Mouse (Mus musculus): ENCODE data around the gene Ppp1r21.

Gene Ppp1r21

DNA sequence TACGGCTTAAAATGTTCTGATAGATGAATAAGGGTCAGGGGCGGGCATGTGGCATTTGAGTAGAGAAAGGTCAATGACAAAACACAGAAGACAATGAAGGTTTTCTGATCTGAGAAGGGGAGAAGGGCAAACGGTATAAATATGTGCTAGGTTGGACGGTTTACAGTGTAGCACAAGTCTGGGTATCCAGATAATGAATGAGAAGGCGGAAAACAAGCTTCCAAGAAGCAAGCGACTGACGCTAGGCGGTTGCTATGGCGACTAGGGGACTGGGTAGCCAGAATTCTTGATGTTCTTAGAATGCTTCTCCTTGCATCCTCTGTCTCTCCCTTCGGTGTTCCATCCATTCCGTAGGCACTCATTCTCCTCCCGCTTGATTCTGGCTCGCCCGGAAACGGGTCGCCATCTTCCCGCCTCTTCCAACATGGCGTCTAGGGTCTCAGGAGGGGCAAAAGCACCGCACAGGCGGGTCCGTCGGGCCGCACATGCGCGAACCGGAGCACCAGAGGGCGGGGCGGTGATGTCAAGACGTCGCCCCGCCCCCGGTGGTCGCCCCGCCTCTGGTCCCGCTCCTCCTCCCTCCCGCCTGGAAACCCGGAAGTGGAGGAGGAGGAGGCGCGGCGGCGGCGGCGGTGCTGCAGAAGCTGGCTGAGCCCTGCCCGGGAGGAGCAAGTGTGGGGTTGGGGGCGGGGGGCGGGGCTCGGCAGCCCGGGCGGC is at the start of gene Ppp1r21:
TSS of gene Ppp1r21 (plus strand) at position 600 of the 717 bp plus-strand sequence.
- peak; percentile 97 for DNase-seq (ENCODE audit: low spot score)

DNA sequence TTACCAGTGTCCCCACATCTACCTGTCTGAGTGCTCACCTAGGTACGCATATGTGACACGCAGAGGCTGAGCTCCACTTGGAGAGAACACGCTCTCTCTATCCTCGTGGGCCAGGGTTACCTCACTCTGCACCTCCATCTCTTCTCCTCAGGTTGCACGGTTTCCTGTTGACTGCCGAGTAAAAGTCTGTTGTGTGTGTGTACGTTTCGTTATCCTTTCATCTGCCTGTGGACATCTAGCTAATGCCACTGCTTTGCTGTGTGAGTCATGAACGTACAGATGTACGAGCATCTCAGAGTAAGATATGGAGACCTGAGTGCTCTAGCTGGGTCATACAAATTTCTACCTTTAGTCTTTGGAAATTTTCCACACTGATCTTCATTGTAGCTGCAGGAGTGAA is 49.5 kb upstream of the Ppp1r21 start:
- no peak for DNase-seq (ENCODE audit: low spot score)

DNA sequence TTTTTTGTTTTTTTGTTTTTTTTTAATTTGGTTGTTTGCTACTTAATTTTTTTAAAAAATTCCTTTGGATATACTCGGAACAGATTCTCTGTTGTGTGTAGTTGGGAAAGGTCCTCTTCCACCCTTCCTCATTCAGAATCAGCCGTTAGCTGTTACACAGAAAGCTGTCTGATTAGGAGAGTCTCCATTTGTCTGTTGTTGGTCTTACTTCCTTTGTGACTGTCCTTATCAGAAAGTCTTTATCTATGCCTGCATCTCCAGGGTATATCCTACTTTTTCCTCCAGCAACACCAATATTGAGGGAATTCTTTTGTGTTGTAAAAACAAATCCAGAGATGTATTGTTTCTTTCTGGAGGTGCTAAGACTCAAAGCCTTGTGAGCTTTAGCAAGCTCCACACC is 48.9 kb upstream of the Ppp1r21 start:
- no peak for DNase-seq (ENCODE audit: low spot score)

DNA sequence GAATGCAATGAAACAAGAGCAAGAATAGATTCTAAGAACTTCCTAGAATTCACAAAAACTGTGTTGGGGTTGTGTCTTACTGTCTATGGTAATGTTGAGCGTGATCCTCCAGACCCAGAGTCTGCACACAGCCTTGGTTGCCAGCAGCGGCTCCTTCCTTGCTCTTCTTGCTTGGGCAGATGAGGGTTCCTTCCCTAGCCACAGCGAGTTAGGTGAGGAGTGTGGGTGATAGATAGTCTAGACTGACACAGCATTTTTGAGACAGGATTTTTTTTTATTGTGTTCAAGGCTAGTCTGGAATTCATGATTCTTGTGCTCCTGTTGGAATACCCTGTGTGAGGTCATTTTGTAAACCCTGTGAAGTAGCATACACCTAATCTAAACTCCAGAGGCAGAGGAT is 48.3 kb upstream of the Ppp1r21 start:
- DNase-seq (ENCODE audit: low spot score) = no peak

DNA sequence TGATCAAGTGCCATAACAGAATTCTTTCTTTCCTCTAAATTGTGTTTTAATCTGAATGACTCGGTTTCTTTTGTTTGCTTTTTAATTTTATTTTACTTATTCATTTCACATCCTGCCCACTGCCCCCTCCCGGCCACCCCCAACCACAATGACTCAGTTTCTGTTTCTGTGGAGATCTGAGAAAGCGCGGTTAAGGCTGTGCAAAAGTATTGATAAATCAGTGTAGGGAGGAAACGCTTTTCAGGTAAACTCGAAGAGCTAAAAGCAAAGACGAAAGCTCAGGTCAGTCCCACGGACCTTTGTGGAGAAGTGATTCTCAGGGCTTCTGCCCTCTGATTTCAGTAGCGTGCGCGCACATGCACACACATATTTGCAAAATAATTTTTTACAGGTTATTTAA is 45.4 kb upstream of the Ppp1r21 start:
- DNase-seq (ENCODE audit: low spot score) = no peak

DNA sequence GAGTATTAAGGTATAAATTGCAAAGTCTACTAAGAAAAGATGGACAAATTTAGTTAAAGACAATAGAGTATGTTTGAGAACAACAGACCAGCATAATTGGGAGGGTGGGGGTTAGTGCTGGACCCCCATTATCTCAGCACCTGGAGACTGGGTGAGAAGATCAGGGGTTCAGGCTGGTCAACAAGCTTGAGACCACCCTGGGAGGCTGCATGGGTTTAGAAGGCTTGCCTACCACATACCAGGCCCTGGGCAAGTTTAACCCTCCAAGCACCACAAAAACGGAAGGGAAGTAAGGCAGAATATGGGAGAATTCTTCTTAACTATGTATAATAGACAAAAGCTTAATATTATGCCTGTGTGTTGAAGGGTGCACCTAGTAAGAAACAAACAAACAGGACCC is 45.0 kb upstream of the Ppp1r21 start:
- no peak for DNase-seq (ENCODE audit: low spot score)

DNA sequence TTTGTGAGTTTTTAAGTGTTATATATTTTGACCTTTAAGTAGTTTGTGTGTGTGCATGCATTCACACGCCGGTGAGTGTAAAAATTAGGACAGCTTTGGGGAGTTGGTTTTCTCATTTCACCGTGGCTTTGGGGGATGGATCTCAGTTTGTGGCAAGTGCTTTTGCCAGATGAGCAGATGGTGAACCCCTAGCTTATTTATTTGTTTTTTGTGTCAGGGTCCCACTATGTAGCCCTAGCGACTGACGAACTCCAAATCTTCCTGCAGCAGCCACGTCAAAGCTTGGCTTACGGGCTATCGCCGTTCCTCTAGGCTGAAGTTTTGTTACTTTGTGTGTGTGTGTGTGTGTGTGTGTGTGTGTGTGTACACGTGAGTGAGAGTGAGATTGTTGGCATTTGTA is 39.4 kb upstream of the Ppp1r21 start:
- DNase-seq (ENCODE audit: low spot score) = no peak

DNA sequence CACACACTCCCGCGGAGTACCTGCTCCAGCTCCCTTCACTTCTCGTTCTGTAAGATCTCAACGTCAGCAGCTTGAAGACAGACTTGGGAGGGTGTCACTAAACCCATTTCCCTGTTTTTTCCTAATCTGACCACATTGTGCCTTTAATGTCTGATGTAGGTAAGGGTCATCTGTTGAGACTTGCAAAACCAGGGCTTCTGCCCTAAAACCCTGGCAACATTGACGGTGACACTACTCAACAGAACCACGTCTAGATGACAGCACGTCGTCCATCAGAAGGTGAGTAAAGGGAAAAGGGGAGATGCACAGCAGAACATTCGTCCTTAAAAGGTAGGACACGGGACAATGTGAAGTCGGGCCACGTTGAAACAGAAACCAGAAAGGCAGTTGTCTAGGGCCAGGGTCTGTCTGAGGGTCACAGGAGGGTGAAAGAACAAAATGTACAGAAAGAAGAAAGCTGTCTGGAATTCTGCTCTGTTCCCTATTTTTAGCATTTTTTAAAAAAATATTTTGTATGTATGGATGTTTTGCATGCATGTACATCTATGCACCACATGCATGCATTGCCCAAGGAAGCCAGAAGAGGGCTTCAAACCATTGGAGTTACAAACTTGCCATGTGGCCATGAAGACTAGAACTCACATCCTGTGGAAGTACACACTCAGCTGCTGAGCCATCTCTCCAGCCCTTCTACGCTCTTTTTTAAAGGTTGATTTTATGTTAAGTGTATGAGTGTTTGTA is 38.4 kb upstream of the Ppp1r21 start:
- DNase-seq (ENCODE audit: low spot score) = no peak

DNA sequence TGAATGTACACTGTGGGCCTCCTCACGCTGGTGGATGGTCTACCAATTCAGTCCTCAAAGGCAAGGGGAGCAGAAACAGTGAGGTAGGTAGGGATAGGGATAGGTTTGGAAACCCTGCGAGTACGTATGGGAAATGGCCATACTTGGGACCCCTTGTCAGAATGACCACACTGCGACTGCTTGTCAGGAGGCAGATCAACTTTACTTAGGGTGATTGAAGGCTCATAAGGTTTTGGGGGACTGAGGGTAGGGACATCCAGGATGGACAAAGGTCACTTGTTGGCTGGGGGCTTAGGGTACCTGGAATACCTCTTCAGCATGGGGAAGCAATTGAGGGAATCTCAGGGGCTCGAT is 37.8 kb upstream of the Ppp1r21 start:
- DNase-seq (ENCODE audit: low spot score) = no peak

DNA sequence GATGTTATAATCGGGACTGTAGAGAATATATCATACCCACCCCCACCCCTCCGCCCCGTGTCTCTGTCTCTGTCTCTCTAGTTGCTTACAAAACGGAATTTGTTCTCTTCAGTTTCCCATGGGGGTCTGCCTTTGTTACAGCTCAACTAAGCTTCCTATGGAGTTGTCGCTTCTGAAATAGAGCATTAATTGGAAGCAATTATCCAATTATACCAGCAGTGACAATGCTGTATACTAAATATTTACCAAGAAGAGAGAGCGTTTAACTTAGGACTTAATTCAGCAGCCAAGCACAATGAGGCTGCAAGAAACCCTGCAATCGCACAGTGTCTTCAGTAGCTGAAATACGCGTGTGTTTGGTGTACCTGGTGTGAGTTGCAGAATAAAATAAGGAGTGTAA is 36.4 kb upstream of the Ppp1r21 start:
- no peak for DNase-seq (ENCODE audit: low spot score)

DNA sequence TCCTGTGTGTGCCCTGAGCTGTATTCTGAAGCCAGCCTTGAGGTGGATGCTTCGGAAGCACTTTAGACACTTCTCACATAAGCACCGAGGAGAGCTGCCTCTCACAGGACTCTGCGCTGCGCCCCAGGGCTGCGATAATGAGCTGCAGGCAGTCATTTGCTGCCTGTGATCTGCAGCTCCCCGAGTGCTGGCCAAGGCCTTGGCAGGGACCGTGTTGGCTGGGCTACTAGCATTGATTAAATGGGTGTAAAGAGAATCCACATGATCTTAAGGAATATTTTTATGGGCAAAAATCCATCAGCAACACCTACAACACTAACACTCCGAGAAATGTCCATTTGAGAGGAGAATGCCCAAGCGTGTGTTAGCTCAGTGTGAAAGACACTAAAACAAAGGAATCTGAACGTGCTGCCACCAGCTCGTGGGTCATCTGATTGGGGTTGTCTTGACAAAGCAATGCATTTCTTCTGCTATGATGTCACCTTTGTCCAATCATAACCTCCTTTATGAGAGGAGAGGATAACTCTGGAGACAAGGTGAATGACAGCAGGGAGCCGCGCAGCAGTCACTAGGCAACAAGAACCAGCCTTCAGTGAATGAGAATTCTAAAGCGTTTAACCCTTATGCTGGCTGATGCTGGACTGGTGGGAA is 35.7 kb upstream of the Ppp1r21 start:
- DNase-seq (ENCODE audit: low spot score) = peak; percentile 63

DNA sequence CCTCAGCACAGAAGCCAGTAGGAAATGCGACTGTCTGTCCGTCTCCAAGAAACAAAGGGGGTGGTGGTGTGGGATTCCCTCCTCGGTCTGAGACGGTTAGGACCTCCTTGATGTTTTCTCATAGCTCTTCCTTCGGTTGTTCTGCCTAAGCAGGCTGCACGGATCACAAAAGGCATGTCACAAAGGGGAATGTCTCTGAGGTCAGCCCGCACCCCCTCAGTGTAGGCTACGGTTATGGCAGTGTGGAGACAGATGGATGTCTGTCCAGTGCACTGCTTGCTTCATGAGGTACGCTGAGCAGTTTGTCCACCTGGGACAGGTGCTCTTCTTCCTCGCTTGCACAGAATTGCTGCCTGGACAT is 35.2 kb upstream of the Ppp1r21 start:
- DNase-seq (ENCODE audit: low spot score) = no peak

DNA sequence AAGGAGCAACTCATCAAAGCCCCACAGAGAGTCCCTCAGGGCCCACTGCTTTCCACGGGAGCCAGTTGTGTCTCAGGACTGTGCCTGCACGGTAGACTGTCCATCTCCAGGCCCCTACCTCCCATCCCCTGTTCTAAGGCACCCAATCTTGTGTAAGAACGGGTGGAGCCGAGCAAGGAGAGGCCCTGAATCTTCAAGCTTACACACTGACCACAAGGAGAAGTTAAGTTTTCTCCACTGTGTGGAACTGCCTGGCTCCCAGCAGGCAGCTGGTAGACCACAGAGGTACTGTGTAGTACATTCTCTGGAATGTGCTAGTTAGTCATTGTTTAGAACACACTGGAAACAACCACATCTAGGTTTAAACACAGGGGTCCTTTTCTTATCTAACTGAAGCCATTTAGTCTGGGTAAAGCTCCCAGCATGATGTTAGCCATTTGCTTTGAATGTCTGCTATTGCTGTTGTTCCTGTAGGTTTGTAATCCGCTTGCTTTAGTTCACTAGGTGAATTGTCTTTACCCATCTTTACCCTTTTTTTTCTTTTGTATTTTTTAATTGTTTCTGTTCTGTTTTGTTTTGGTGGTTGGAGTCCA is 31.7 kb upstream of the Ppp1r21 start:
- no peak for DNase-seq (ENCODE audit: low spot score)

DNA sequence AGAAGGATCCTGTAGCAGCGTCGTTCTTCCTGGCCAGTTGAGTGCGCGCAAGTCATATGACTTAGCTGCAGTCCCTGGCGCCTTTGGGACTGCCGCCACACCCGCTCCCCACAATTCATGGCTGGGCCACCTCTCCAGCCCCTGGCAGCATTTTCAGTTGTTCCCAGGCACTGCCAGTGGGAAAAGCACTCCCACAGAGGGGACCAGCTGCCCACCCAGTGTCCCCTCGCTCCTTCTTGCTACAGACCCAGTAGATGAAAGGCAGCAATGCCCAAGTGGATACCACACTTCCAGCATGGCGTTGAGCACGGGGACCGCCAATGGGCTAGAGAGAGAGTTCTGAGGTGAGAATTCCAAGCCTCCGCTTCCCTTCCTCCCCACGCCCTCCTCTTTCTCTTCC is 25.9 kb upstream of the Ppp1r21 start:
- DNase-seq (ENCODE audit: low spot score) = no peak

DNA sequence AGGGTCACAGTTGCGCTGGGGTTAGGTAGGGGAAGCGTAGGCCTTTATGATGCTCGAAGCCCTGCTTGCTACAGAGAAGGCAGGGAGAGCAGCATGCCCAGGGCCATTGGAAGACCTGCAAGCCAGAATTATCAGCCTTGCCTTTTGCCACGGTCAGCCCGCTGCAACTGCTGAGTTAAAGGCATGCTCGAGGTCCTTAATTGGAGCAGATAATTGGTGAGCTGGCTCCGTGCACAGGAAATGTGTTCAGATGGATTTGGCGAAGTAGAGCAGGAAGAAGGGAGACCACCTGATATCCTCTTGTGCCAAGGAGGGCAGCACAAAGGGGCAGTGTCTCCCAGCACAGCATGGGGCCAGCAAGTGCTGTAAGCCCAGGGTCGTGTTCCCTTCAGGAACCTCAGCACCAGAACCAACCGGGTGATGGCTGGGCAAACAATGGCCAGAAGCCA is 24.6 kb upstream of the Ppp1r21 start:
- peak; percentile 5 for DNase-seq (ENCODE audit: low spot score)

DNA sequence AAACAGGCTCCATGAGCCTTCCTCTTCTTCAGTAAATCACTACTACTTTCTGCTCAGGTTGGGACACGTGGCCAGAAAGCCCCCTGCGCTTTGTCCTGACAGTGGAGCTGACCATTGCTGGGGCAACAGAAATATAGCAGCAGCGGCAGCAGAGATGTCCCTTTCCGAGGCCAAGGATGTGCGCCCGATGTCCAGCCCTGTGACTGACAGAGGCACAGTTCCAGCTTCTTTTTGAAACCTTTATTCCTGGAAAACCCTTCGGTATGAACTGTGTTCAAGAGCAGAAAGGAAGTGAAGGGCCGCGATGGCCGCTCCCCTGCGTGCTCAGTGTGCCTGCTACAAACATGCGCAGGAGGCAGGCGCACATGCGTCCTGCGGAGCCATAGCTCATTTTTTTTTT is 24.0 kb upstream of the Ppp1r21 start:
- no peak for DNase-seq (ENCODE audit: low spot score)

DNA sequence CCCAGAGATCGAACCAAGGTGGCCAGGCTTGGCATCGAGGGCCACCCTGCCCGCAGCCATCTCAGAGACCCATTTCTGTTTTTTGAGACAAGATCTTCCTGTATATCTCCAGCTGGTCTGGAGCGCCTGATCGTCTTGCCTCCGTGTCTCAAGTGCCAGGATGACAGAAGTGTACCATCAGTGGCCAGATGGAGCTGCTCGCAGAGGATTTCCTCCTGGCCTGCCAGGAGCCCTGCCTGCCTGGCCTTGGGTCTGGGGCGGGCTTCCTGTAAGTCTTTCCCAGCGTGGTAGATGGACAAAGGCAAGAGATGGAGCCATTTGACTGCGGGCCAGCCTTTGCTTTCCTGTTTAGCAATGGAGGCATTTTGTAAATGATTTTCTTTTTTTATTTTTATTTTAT is 22.5 kb upstream of the Ppp1r21 start:
- DNase-seq (ENCODE audit: low spot score) = no peak

DNA sequence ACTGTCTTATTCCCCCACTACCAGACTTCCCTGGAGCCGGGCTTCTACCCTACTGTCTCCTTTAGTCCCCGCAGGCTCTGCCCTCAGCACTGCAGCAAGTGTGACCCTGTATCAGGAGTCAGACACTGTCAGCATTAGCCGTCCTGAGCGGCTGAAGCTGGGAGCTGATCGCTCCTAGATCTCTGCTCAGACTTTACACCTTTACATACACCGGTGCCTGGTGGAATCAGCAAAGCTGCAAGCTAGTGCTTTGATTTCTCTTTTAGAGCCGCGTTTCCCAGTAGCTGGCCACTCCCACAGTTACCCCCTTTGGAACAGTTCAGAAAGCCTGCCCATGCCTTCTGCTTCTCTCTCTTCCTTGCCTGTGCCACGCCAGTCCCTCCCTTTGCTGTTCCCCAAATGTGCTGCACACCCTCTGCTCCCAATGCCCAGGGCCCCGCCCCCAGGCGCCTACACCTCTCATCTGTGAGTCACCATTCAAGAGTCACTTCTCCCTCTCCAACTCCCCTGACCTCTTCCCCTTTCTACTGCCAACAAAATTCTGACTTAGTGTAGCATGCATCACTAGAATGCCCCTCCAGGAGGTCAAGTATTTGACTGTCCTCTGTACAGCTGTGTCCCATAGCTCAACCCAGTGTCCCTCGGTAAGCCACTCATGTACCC is 20.9 kb upstream of the Ppp1r21 start:
- DNase-seq (ENCODE audit: low spot score) = peak; percentile 14

DNA sequence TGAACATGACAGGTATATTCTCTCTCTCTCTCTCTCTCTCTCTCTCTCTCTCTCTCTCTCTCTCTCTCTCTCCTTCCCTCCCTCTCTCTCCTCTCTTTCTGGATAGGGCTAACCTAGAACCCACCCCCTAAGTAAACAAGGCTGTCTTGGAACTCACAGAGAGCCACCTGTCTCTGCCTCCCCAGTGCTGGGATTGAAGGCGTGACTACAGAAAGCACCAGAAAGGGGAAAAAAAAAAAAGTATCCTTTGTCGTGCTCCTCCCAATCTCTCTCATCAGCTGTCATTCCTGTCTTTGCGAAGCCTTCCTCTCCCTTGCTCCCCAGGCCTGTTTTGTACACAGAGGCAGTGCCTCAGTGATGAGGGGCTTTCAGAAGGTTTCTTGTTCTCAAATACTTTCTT is 19.9 kb upstream of the Ppp1r21 start:
- DNase-seq (ENCODE audit: low spot score) = no peak

DNA sequence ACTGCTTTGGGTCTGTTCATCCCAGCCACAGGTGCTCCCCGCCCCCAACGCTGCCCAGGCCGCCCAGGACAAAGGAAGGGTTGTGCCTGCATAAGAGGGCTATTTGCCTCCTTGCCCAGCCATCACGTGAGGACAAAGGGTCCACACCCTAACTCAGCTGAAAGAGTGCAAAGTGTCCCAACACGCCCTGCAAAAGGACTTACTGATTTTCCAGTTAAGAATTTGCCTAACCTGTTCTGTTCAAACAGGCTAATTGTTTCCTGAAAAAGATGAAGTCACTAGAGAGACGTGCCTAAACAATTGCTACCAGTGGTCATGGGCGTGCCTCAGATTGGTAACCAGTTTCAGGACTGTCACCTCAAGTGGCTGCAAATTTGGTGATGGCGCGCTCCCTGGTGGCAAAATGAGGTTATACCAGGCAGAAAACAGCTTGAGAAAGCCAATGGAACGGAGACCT is 18.8 kb upstream of the Ppp1r21 start:
- DNase-seq (ENCODE audit: low spot score) = peak; percentile 93

DNA sequence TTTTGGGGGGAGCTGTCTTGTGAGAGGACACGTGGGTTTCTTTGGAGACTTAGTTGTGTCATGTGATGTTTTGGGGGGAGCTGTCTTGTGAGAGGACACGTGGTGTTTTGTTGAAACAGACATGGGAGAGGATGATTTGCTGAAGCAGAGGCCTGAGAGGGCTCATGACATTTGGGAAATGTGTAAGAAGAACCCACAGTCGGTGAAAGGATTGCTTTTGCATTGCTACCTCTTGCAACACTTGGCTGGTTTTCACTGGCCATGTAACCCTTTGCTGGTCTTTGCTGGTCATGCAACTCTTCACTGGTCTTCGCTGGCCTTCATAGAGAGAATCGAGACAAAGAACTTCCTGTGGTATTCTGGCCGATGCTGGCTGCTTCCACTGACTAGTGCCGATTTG is 13.4 kb upstream of the Ppp1r21 start:
- no peak for DNase-seq (ENCODE audit: low spot score)

DNA sequence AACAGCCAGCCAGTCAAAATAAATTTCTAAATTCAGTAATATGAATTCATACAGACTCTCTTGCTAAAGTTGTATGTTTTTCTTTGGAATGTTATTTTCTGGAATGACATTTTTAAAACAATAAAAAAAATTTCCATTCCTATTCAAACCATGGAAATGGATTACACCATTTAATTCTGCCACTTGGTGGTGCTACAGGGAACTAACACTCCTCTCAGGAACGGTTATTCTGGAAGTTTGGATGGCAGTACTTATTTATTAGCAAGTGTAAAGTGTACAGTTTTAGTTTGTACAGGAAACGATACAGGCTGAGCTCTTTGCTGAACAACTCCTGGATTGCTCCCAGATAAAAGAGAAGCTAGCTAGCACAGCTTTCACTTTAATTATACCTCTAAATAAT is 2.1 kb upstream of the Ppp1r21 start:
- DNase-seq (ENCODE audit: low spot score) = peak; percentile 65
